In the genomic region with DNA sequence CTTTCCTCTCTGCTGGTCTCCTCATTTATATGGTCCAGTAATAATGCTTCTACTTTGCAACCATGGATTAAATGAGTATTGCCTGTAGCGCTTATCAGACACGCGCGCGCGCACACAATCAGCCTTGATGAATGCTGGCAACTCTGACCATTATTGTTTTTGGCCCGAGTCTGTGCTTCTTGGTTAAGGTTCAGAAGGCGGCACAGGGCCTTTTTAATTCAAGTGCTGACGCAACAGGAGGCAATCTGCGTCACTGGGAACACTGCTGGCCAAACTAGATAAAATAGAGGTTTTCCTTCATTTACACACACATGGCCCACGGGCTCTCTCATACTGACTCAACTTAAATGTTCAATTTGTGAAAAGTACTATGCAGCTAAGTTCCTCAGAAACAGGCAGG, we compare ENCODE assay signal across 14 mouse cellular contexts.
DNase-seq lines count a peak whose midpoint lies in the region; ATAC-seq and TF ChIP-seq lines count a peak whose summit lies in the region.
"Had no signal": no experiment of that assay in that cellular context is flagged by ENCODE, and none has a peak within 500 bp of the region (broad histone marks: within the 10 kb centered on the region; RNA-seq: fewer than 3 reads in every experiment).

No protein-coding gene starts in this region.

- WGBS in midbrain, postnatal 0 days, result 74% methylated on average over 11 of the region's 11 CpGs
- 88% methylated on average over 11 of the region's 11 CpGs for WGBS in midbrain, embryonic 10.5 days
- 71% methylated on average over 11 of the region's 11 CpGs for WGBS in heart, embryonic 15.5 days
- WGBS in hindbrain, embryonic 16.5 days, result 72% methylated on average over 11 of the region's 11 CpGs

- no peaks in the 10 kb centered on the region for H3K9me3 ChIP-seq in midbrain, postnatal 0 days (ENCODE audit: low read length)
- H3K9me3 ChIP-seq in midbrain, embryonic 10.5 days (replicated peaks), result no peaks in the 10 kb centered on the region
- H3K9me3 ChIP-seq in heart, embryonic 15.5 days (replicated peaks), result no peaks in the 10 kb centered on the region
- no peaks in the 10 kb centered on the region for H3K9me3 ChIP-seq in hindbrain, embryonic 16.5 days (ENCODE audit: control insufficient read depth, low read length)
- H3K9me3 ChIP-seq: neural tube, embryonic 12.5 days had no signal

- no peaks in the 10 kb centered on the region for H3K4me1 ChIP-seq in midbrain, postnatal 0 days (ENCODE audit: insufficient read depth, low read length)
- peaks cover 5% of the 10 kb centered on the region; the same call in 1 of the 2 replicates for H3K4me1 ChIP-seq in midbrain, embryonic 10.5 days
- no peaks in the 10 kb centered on the region for H3K4me1 ChIP-seq in heart, embryonic 15.5 days (replicated peaks)
- no peaks in the 10 kb centered on the region for H3K4me1 ChIP-seq in hindbrain, embryonic 16.5 days (ENCODE audit: control insufficient read depth, insufficient read depth, low read depth, low read length)
- H3K4me1 ChIP-seq: neural tube, embryonic 12.5 days had no signal

- no peak overlapping the region for H3K4me3 ChIP-seq in midbrain, postnatal 0 days (ENCODE audit: low read depth, low read length)
- no peak overlapping the region for H3K4me3 ChIP-seq in midbrain, embryonic 10.5 days
- no peak overlapping the region for H3K4me3 ChIP-seq in heart, embryonic 15.5 days
- no peak overlapping the region for H3K4me3 ChIP-seq in myocyte
- H3K4me3 ChIP-seq in layer of hippocampus, adult 2 months, result no peak overlapping the region
- H3K4me3 ChIP-seq in hindbrain, embryonic 16.5 days (ENCODE audit: low read length), result no peak overlapping the region
- H3K4me3 ChIP-seq: erythroblast, embryonic 14.5 days; neural tube, embryonic 12.5 days had no signal

- H3K27me3 ChIP-seq in midbrain, postnatal 0 days (ENCODE audit: insufficient read depth, low read length), result no peaks in the 10 kb centered on the region
- H3K27me3 ChIP-seq in midbrain, embryonic 10.5 days (ENCODE audit: low read depth, poor library complexity, severe bottlenecking), result no peaks in the 10 kb centered on the region
- H3K27me3 ChIP-seq in heart, embryonic 15.5 days, result no peaks in the 10 kb centered on the region
- H3K27me3 ChIP-seq in myocyte (ENCODE audit: control insufficient read depth, insufficient read depth, insufficient read length), result no peaks in the 10 kb centered on the region
- H3K27me3 ChIP-seq in hindbrain, embryonic 16.5 days (replicated peaks; ENCODE audit: control insufficient read depth, insufficient read depth, low read length), result no peaks in the 10 kb centered on the region
- H3K27me3 ChIP-seq: neural tube, embryonic 12.5 days; Patski had no signal

- no peak for TF ChIP-seq POLR2A in myocyte (IDR thresholded peaks at IDR 0.05; ENCODE audit: insufficient read length, low read depth)

- no peaks in the 10 kb centered on the region for H3K79me2 ChIP-seq in myocyte (ENCODE audit: control insufficient read depth, insufficient read depth)

- H3ac ChIP-seq in myocyte (ENCODE audit: control insufficient read depth, insufficient read length), result no peak overlapping the region

- H3K9ac ChIP-seq in midbrain, postnatal 0 days (replicated peaks; ENCODE audit: low read length, poor library complexity, severe bottlenecking), result no peak overlapping the region
- no peak overlapping the region for H3K9ac ChIP-seq in heart, embryonic 15.5 days
- no peak overlapping the region for H3K9ac ChIP-seq in hindbrain, embryonic 16.5 days (ENCODE audit: low read depth, low read length)
- H3K9ac ChIP-seq: neural tube, embryonic 12.5 days had no signal

- no peak for ATAC-seq in midbrain, postnatal 0 days (ENCODE audit: low FRiP score)
- peak; percentile 62 for ATAC-seq in heart, embryonic 15.5 days (replicated peaks; ENCODE audit: insufficient number of reproducible peaks, insufficient read depth, low FRiP score, low read depth)
- no peak for ATAC-seq in hindbrain, embryonic 16.5 days
- ATAC-seq: Patski had no signal

- DNase-seq in midbrain, postnatal 0 days (ENCODE audit: low spot score), result peak; percentile 34
- DNase-seq in midbrain, embryonic 10.5 days (ENCODE audit: low spot score), result no peak
- DNase-seq in adrenal gland, postnatal 14 days, result peak; percentile 66
- no peak for DNase-seq in layer of hippocampus, adult 2 months (ENCODE audit: low spot score in 2 of 2)
- DNase-seq: cerebellum, adult 9-10 months; lung, postnatal 14 days; spleen, adult 18-20 months; thymus, postnatal 14 days had no signal

- H3K27ac ChIP-seq in midbrain, postnatal 0 days (ENCODE audit: low read depth, low read length), result no peak overlapping the region
- H3K27ac ChIP-seq in midbrain, embryonic 10.5 days (replicated peaks), result no peak overlapping the region
- H3K27ac ChIP-seq in heart, embryonic 15.5 days, result peak overlapping the region; percentile 20; the same call in 1 of the 2 replicates
- no peak overlapping the region for H3K27ac ChIP-seq in layer of hippocampus, adult 2 months
- no peak overlapping the region for H3K27ac ChIP-seq in hindbrain, embryonic 16.5 days (ENCODE audit: low read depth, low read length)
- H3K27ac ChIP-seq: neural tube, embryonic 12.5 days had no signal

- no peak overlapping the region for H3K4me2 ChIP-seq in midbrain, postnatal 0 days (ENCODE audit: low read depth, low read length, poor library complexity, severe bottlenecking)
- H3K4me2 ChIP-seq in heart, embryonic 15.5 days, result no peak overlapping the region
- no peak overlapping the region for H3K4me2 ChIP-seq in myocyte (ENCODE audit: low read depth)
- H3K4me2 ChIP-seq in hindbrain, embryonic 16.5 days (ENCODE audit: low read length), result no peak overlapping the region
- H3K4me2 ChIP-seq: neural tube, embryonic 12.5 days had no signal

- no peak for TF ChIP-seq CTCF in midbrain, postnatal 0 days (IDR thresholded peaks at IDR 0.05)
- no peak for TF ChIP-seq CTCF in layer of hippocampus, adult 2 months (conservative IDR thresholded peaks at IDR 0.05)

- H3K36me3 ChIP-seq in midbrain, postnatal 0 days (ENCODE audit: insufficient read depth, low read length), result peaks cover 11% of the 10 kb centered on the region; the same call in 1 of the 2 replicates
- no peaks in the 10 kb centered on the region for H3K36me3 ChIP-seq in midbrain, embryonic 10.5 days
- no peaks in the 10 kb centered on the region for H3K36me3 ChIP-seq in heart, embryonic 15.5 days
- H3K36me3 ChIP-seq in myocyte (ENCODE audit: control insufficient read depth, insufficient read depth), result peaks cover 48% of the 10 kb centered on the region
- H3K36me3 ChIP-seq in hindbrain, embryonic 16.5 days (ENCODE audit: control insufficient read depth, insufficient read depth, low read length), result peaks cover 5% of the 10 kb centered on the region; the same call in 1 of the 2 replicates
- H3K36me3 ChIP-seq: neural tube, embryonic 12.5 days had no signal

TF ChIP-seq in myocyte, 11 proteins besides CTCF, POLR2A, EP300 and RAD21:
- TF ChIP-seq CEBPB (IDR thresholded peaks at IDR 0.05; ENCODE audit: insufficient read depth, poor library complexity, severe bottlenecking) (peak; percentile 82), MYOD1 (IDR thresholded peaks at IDR 0.05; ENCODE audit: control insufficient read depth in 1 of 3, insufficient read length in 2 of 3, low read depth in 2 of 3) (no peak)

Comparison
In these comparisons a context has a peak if more than half of its experiments do, and no peak if none do; other contexts are left out.
1. DNase-seq: peak in midbrain, postnatal 0 days (single experiment) and adrenal gland, postnatal 14 days (single experiment); none in midbrain, embryonic 10.5 days (single experiment) and layer of hippocampus, adult 2 months (0 of 2).